Mouse (Mus musculus): Measurements from ENCODE around the gene Taf1c.

DNA sequence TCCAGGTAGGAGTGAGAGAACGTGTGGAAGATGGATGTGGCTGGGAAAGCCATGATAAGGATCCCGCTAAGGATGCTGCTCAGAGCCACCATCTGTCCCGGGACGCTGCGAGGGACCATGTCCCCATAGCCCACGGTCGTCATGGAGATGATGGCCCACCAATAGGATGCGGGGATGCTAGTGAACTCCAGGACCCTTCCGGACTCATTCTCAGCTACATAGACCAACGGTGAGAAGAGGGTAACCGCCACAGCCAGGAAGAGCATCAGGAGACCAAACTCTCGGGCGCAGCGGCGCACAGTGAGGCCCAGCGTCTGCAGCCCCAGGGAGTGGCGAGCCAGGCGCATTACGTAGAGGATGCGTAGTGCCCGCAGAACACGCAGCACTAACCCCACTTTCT, 20.8 kb upstream of the Taf1c start:
- TF ChIP-seq GATA1 (IDR thresholded peaks at IDR 0.05; ENCODE audit: borderline replicate concordance, low read length) (no peak), FLI1 (IDR thresholded peaks at IDR 0.05; ENCODE audit: low read length) (no peak)

Measured in megakaryocyte, embryonic 14.5 days (primary cell).